Mouse (Mus musculus) limb, embryonic 12.5 days (tissue): Measurements from ENCODE around the gene 2200002D01Rik. TPM values are rescaled to one million over a fixed set of nuclear protein-coding genes. Genes with fewer than 3 reads are reported as not detected.

Experiments used
- ATAC-seq: fragments of 200-750 bp; cut with Nextera tagmentation; 2 replicates; pipeline ENCODE4 v1.8.0; 2017; ENCODE audit warnings: low read depth, moderate TSS enrichment; ENCODE audit not compliant: insufficient number of reproducible peaks, insufficient read depth, low FRiP score, low TSS enrichment
- H3K27ac ChIP-seq: fragments of 300-500 bp; sonication (generic); 2 replicates; pipeline ENCODE4 v1.5.1; 2016; ENCODE audit warnings: mild to moderate bottlenecking, moderate library complexity
- H3K27me3 ChIP-seq: fragments of 300-500 bp; sonication (generic); 2 replicates; pipeline ENCODE4 v1.6.1; 2016; ENCODE audit warnings: mild to moderate bottlenecking, moderate library complexity
- H3K36me3 ChIP-seq: fragments of 300-500 bp; sonication (generic); 2 replicates; pipeline ENCODE4 v1.6.1; 2016; ENCODE audit warnings: mild to moderate bottlenecking, moderate library complexity
- H3K4me1 ChIP-seq: fragments of 300-500 bp; sonication (generic); replicated peaks from 2 replicates; pipeline ENCODE4 v1.6.1; 2016
- H3K4me2 ChIP-seq: fragments of 300-500 bp; sonication (generic); 2 replicates; pipeline ENCODE4 v1.6.1; 2016; ENCODE audit warnings: mild to moderate bottlenecking, moderate library complexity
- H3K4me3 ChIP-seq: fragments of 300-500 bp; sonication (generic); replicated peaks from 2 replicates; pipeline ENCODE4 v1.5.1; 2016; ENCODE audit warnings: mild to moderate bottlenecking
- H3K9ac ChIP-seq: fragments of 300-500 bp; sonication (generic); replicated peaks from 2 replicates; pipeline ENCODE4 v1.6.1; 2016; ENCODE audit warnings: mild to moderate bottlenecking, moderate library complexity
- H3K9me3 ChIP-seq: fragments of 300-500 bp; sonication (generic); 2 replicates; pipeline ENCODE4 v1.6.1; 2016; ENCODE audit warnings: mild to moderate bottlenecking, moderate library complexity
- WGBS: fragments of 180-500 bp; shearing (Covaris S2); methylation state at CpG from one replicate; pipeline ENCODE4 v1.1.7; 2016; 5-methylcytosine and 5-hydroxymethylcytosine counted together
- polyA plus RNA-seq: library from polyadenylated mRNA; unstranded; fragments of >200 nt; fragmentation: Nextera tagmentation; extraction: Ambion mirVana; gene quantifications from 2 replicates; pipeline ENCODE4 v1.2.1, GENCODE M21; 2016

2200002D01Rik gene
- polyA plus RNA-seq, 1 experiment from 2014 or later, result 2.7 TPM

GRCm38 (mm10) chr7:29276715-29277114, 28.4 kb upstream of the 2200002D01Rik start:
- Histone ChIP-seq H3K9me3 (no peaks in the 10 kb centered on the region), H3K4me1 (peaks cover 29% of the 10 kb centered on the region), H3K4me3 (no peak overlapping the region), H3K4me2 (no peak overlapping the region), H3K9ac (no peak overlapping the region), H3K27me3 (peaks cover 21% of the 10 kb centered on the region), H3K27ac (peak overlapping the region; percentile 29; the same call in 1 of the 2 replicates), H3K36me3 (no peaks in the 10 kb centered on the region)
- no peak for ATAC-seq
- 22% methylated on average over 5 of the region's 5 CpGs for WGBS

GRCm38 (mm10) chr7:29271687-29272465, 23.6 kb upstream of the 2200002D01Rik start:
- Histone ChIP-seq H3K4me1 (peaks cover 15% of the 10 kb centered on the region; the same call in 1 of the 2 replicates), H3K36me3 (no peaks in the 10 kb centered on the region), H3K4me3 (no peak overlapping the region), H3K27ac (no peak overlapping the region), H3K9ac (no peak overlapping the region), H3K9me3 (no peaks in the 10 kb centered on the region), H3K4me2 (no peak overlapping the region), H3K27me3 (no peaks in the 10 kb centered on the region)
- ATAC-seq, result no peak
- 65% methylated on average over 8 of the region's 8 CpGs for WGBS

DNA sequence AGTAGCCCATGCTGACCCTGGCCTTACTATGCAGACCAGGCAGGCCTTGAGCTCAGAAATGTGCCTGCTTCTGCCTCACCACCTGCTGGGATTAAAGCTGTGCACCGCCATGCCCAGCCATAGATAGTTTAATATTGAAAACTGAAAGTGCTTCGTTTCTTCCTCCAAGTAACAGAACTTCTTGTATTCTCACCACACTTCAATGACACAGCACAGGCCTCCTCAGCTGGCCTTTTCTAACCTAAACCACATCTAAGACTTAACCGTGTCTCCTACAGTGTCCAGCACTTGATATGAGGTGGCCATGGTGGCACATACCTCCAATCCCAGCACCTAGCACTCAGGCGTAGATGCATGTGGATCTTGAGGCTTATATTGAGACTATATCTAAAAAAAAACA, 22.2 kb upstream of the 2200002D01Rik start:
- no peaks in the 10 kb centered on the region for H3K9me3 ChIP-seq
- H3K27ac ChIP-seq, result no peak overlapping the region
- no peak overlapping the region for H3K4me3 ChIP-seq
- no peak overlapping the region for H3K9ac ChIP-seq
- H3K4me1 ChIP-seq, result peaks cover 10% of the 10 kb centered on the region; the same call in 1 of the 2 replicates
- 81% methylated on average over 4 of the region's 4 CpGs for WGBS
- ATAC-seq, result no peak
- no peaks in the 10 kb centered on the region for H3K36me3 ChIP-seq
- no peak overlapping the region for H3K4me2 ChIP-seq
- no peaks in the 10 kb centered on the region for H3K27me3 ChIP-seq

DNA sequence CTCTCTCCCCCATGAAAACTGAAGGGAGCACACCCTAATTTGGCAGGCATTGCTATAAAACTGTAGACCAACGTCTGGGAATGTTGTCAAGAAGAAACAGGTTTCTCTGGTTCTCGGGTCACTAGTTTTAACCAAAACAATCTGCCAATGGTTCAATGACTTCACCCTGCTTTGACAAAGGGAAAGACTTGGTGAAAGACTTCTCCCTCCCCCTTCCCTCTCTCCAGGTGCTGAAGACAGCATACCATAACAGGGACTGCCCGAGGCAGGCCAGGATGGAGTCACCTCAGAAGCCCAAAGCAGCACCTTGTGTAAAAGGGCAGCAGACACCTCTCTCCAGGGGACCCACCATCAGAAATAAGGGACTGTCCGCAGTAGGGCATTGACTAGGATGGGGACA, 18.7 kb upstream of the 2200002D01Rik start:
- no peaks in the 10 kb centered on the region for H3K9me3 ChIP-seq
- H3K4me2 ChIP-seq, result no peak overlapping the region
- no peak overlapping the region for H3K9ac ChIP-seq
- no peaks in the 10 kb centered on the region for H3K27me3 ChIP-seq
- peaks cover 4% of the 10 kb centered on the region; the same call in 1 of the 2 replicates for H3K4me1 ChIP-seq
- H3K4me3 ChIP-seq, result no peak overlapping the region
- ATAC-seq, result no peak
- no peaks in the 10 kb centered on the region for H3K36me3 ChIP-seq
- no peak overlapping the region for H3K27ac ChIP-seq
- 38% methylated on average over 4 of the region's 4 CpGs for WGBS

DNA sequence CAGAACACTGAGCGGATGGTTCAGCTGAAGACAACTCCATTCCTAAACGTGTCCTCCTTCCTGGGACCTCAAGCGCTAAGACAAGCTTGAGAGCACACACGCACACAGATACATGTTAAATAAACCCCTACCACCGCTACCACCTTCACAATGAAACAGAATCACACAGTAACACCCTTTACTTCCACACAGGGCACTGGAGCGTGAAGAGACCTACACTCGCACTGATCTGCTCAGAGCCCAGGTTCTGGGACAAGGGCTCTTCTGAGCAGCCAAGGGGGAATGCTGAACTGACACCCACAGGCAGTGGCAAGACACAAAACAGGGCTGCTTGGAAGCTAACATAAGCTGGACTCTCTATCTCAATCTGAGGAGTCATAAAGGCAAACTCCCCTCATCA, 17.4 kb upstream of the 2200002D01Rik start:
- Histone ChIP-seq H3K4me3 (no peak overlapping the region), H3K9ac (no peak overlapping the region), H3K27ac (no peak overlapping the region), H3K4me2 (no peak overlapping the region), H3K9me3 (no peaks in the 10 kb centered on the region), H3K4me1 (peaks cover 4% of the 10 kb centered on the region; the same call in 1 of the 2 replicates), H3K36me3 (no peaks in the 10 kb centered on the region), H3K27me3 (no peaks in the 10 kb centered on the region)
- 86% methylated on average over 7 of the region's 7 CpGs for WGBS
- no peak for ATAC-seq

DNA sequence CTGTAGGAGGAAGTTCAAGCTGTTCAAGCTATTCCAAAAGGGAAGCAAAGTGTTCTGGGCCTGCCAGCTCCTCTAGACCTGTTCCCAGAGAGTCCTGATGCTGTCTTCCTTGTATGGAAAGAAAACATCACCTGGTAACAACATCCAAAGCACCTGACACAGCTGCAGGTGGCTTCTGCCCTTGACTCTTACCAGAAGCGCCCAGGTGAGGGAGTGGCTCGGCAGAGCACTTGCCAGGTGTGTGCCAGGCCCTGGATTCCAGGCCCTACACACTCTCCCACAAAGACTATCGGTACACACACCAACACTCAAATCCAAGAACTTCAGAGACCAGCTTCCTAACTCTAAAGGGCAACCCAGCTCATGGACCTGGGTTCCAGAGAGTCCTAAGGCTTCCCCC, 15.6 kb upstream of the 2200002D01Rik start:
- Histone ChIP-seq H3K27me3 (no peaks in the 10 kb centered on the region), H3K9ac (no peak overlapping the region), H3K4me3 (no peak overlapping the region), H3K4me2 (no peak overlapping the region), H3K4me1 (peaks cover 19% of the 10 kb centered on the region), H3K27ac (no peak overlapping the region), H3K36me3 (peaks cover 5% of the 10 kb centered on the region), H3K9me3 (no peaks in the 10 kb centered on the region)
- ATAC-seq, result no peak
- 85% methylated on average over 3 of the region's 3 CpGs for WGBS

DNA sequence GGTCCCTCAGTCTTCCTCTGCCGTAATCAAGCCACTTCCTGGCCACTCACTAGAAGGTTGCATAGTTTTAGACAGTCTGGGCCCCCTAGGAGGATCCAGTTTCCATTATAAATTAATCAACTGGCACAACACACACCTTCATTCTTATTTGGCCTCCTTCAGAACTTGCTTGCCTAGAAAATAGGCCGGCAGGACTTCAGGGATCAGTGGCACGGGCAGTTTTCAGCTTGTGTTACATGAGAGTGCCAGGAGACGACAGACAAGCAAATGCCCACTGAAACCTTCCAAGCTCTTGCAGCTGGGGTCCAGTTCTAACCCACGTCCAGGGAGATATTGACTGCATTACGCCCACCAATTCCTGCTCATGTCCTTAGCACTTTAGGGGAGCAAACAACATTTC, 13.9 kb upstream of the 2200002D01Rik start:
- WGBS, result 65% methylated on average over 6 of the region's 6 CpGs

GRCm38 (mm10) chr7:29259781-29260730, 11.8 kb upstream of the 2200002D01Rik start:
- 72% methylated on average over 10 of the region's 10 CpGs for WGBS
- Histone ChIP-seq H3K4me2 (no peak overlapping the region), H3K9me3 (no peaks in the 10 kb centered on the region), H3K4me1 (peaks cover 15% of the 10 kb centered on the region), H3K9ac (peak overlapping the region; percentile 37; the same call in 1 of the 2 replicates), H3K4me3 (no peak overlapping the region), H3K36me3 (peaks cover 35% of the 10 kb centered on the region), H3K27ac (peak overlapping the region; percentile 47), H3K27me3 (no peaks in the 10 kb centered on the region)
- 0 out of 2 replicates have a peak, but pooled peaks have one; percentile 24 for ATAC-seq

More for the DNA sequence above, 13.9 kb upstream of the 2200002D01Rik start:
- H3K4me1 ChIP-seq, result peaks cover 19% of the 10 kb centered on the region
- no peak overlapping the region for H3K9ac ChIP-seq
- peaks cover 18% of the 10 kb centered on the region for H3K36me3 ChIP-seq
- no peak overlapping the region for H3K4me2 ChIP-seq
- no peak overlapping the region for H3K27ac ChIP-seq
- H3K4me3 ChIP-seq, result no peak overlapping the region
- H3K9me3 ChIP-seq, result no peaks in the 10 kb centered on the region
- no peak for ATAC-seq
- no peaks in the 10 kb centered on the region for H3K27me3 ChIP-seq

- Histone ChIP-seq H3K9me3 (no peaks in the 10 kb centered on the region), H3K4me3 (no peak overlapping the region), H3K4me1 (peaks cover 25% of the 10 kb centered on the region), H3K9ac (no peak overlapping the region), H3K27ac (no peak overlapping the region), H3K4me2 (no peak overlapping the region), H3K36me3 (peaks cover 35% of the 10 kb centered on the region), H3K27me3 (no peaks in the 10 kb centered on the region)
- no peak for ATAC-seq
- 91% methylated on average over 1 of the region's 1 CpGs for WGBS
These were observed 9.1 kb upstream of the 2200002D01Rik start for GRCm38 (mm10) chr7:29257368-29257767.

DNA sequence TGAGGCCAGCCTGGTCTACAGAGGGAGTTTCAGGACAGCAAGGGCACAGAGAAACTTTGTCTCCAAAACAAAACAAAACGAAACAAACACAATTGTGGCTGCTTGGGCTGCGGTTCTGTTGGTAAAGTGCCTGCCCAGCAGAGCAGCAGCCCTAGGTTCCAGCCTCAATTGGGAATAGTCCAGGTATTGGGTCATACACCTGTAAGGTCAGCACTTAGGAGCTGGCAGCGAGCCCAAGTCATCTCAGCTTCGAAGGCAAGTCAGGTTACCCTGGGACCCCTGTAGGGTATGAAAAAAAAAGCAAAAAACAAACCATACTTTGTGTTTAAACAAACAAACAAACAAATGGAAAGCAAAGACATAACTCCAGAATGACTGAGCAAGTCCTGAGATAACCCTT, 7.6 kb upstream of the 2200002D01Rik start:
- no peaks in the 10 kb centered on the region for H3K9me3 ChIP-seq
- H3K27me3 ChIP-seq, result no peaks in the 10 kb centered on the region
- no peak overlapping the region for H3K27ac ChIP-seq
- H3K4me1 ChIP-seq, result peaks cover 25% of the 10 kb centered on the region
- no peak overlapping the region for H3K4me3 ChIP-seq
- no peak for ATAC-seq
- WGBS, result 78% methylated on average over 4 of the region's 4 CpGs
- H3K9ac ChIP-seq, result no peak overlapping the region
- no peak overlapping the region for H3K4me2 ChIP-seq
- peaks cover 35% of the 10 kb centered on the region for H3K36me3 ChIP-seq

- Histone ChIP-seq H3K4me1 (0 out of 2 replicates have a peak, but pooled peaks cover 10% of the 10 kb centered on the region), H3K36me3 (peaks cover 30% of the 10 kb centered on the region; the same call in 1 of the 2 replicates), H3K4me2 (no peak overlapping the region), H3K4me3 (no peak overlapping the region), H3K9ac (no peak overlapping the region), H3K9me3 (no peaks in the 10 kb centered on the region), H3K27me3 (peaks cover 6% of the 10 kb centered on the region), H3K27ac (peak overlapping the region; percentile 13; the same call in 1 of the 2 replicates)
- no peak for ATAC-seq
- WGBS, result 47% methylated on average over 5 of the region's 5 CpGs
These were observed 5.6 kb upstream of the 2200002D01Rik start for GRCm38 (mm10) chr7:29253842-29254241.
